Mouse (Mus musculus) midbrain, embryonic 14.5 days (tissue): ENCODE data around the gene Usp39. TPM values are rescaled to one million over a fixed set of nuclear protein-coding genes. Genes with fewer than 3 reads are reported as not detected.

Experiments used
- polyA plus RNA-seq: library from polyadenylated mRNA; unstranded; fragments of >200 nt; fragmentation: Nextera tagmentation; extraction: Ambion mirVana; gene quantifications from 2 replicates; pipeline ENCODE4 v1.2.1, GENCODE M21; 2014

The Usp39 gene
- polyA plus RNA-seq, 1 experiment from 2014 or later = 60.6 TPM

Other genes with a start within 250 kb of the Usp39 start
- gene St3gal5, start 247.6 kb downstream of the Usp39 start, polyA plus RNA-seq = 44.4 and 49.8 TPM in 2 replicates
- 1.8 and 2.4 TPM in 2 replicates for gene Atoh8, start 109.6 kb downstream of the Usp39 start, polyA plus RNA-seq
- not detected in 2 replicates for gene Sftpb, start 40.6 kb downstream of the Usp39 start, polyA plus RNA-seq
- gene 0610030E20Rik, start 2.1 kb upstream of the Usp39 start, polyA plus RNA-seq = 14.6 and 16.0 TPM in 2 replicates
- gene Tmem150a, start 10.3 kb upstream of the Usp39 start, polyA plus RNA-seq = 9.8 and 17.1 TPM in 2 replicates
- gene Rnf181, start 21.8 kb upstream of the Usp39 start, polyA plus RNA-seq = 116 and 122 TPM in 2 replicates
- 3.2 and 15.2 TPM in 2 replicates for gene Vamp5, start 35.3 kb upstream of the Usp39 start, polyA plus RNA-seq
- gene Vamp8, start 45.5 kb upstream of the Usp39 start, polyA plus RNA-seq = 7.2 and 16.9 TPM in 2 replicates
- 5.8 and 8.0 TPM in 2 replicates for gene Ggcx, start 69.1 kb upstream of the Usp39 start, polyA plus RNA-seq
- 318 and 413 TPM in 2 replicates for gene Mat2a, start 94.4 kb upstream of the Usp39 start, polyA plus RNA-seq
- gene Sh2d6, start 176.5 kb upstream of the Usp39 start, polyA plus RNA-seq = 0.98 and 1.1 TPM in 2 replicates
- 3.3 and 8.6 TPM in 2 replicates for gene Capg, start 199.2 kb upstream of the Usp39 start, polyA plus RNA-seq